Mouse (Mus musculus) urinary bladder, postnatal 14 days (tissue): ENCODE measurements around the gene Naa50.

ENCODE experiments used
- DNase-seq: peaks from one replicate; pipeline ENCODE4 v3.0.0; 2021; ENCODE audit warnings: low spot score

Naa50 gene

DNA sequence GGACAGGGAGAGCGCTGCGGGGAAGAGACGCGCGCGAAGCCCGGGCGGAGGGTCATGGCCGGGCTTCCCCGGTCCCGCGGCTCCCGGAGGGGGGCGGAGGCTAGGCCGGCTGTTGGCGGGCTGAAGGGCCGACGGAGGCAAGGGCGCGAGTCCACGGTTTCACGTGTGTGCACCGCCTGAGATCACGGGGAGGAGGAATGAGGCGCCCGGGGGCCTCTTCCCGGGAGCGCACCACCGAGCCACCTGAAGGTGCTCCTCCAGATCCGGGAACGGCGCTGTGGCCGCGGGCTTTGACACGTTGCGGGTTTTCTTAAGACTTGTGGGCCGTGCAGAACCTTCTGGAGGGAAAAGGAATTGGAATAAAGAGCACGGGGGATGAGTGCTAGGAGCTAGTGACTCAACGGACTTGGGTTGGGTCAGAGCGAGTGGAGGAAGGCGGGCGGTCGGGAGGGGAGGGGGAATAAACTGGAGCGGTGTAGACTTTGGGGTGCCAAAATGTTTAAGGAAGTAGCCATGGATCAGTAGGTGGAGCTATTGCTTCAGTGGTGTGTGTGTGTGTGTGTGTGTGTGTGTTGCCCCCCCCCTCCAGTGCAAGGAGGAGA lies 657 bp downstream of the Naa50 start:
- peak; percentile 87 for DNase-seq

DNA sequence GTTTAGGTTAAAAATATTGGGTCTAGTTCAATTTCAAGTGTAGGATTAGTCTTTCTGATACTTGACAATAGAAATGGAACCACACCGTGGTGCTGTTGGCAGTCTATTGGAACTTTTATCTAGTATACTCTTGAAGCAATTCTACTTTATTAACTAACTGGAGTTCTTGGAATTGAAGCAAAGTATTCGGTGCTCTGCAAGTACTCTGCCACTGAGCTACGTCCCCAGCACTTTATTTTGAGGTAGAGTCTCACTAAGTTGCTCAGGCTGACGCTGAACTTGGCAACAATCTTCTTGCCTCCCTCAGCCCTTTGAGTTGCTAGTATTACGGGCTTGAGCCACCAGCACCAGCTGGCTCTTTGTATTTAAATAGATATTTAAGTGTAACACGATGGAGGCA lies 1.9 kb downstream of the Naa50 start:
- no peak for DNase-seq

DNA sequence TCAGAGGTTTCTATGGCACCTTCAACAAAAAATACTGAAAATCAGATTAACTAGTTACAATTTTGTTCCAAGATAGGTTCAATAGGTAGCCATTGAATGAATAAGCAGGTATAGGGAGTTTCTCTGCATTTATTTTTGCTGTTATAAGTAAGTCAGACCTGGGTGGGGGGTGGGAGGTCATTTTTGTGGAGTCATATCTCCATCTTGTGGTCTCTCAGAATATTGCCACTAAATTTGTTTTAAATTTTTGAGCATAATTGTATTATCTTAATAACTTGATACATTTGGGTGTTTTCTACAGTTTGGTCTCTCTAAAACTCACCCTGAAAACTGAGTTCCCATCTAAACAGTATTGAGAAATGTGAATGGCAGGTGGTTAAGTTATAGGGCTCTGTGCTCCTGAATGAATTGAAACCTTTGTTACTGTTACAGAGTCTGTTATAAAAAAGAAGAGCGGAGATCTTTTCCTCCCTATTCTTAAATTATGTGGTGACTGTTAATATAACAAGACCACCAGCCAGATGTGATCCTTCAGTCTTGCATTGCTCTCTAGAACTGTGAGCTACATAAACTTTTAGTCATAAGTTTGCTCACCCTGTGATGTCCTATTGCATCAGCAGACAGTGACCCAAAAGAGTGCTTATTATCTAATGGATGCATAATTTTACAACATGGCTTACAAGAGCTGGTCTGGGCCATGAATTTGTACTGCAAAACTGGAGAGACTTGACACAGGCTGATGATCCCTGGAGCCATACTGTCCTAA lies 9.6 kb downstream of the Naa50 start:
- DNase-seq = no peak

DNA sequence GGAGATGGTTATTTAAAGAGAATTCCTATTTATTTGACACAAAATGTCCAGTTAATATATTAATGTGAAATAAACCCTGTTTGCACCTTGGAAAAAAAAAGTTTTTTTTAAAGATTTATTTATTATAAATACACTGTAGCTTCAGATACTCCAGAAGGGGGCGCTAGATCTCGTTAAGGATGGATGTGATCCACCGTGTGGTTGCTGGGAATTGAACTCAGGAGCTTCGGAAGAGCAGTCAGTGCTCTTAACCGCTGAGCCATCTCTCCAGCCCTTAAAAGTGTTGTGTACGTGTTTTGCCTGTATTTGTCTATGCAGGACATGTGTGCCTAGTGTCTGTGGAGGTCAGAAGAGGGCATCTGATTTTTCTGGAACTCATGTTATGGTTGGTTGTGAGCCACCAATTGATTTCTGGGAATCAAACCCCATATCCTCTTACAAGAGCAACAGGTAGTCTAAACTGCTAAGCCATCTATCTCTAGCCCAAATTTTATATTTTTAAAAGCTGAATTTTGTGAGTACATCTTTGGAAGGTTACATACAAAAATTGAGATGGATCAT lies 14.9 kb downstream of the Naa50 start:
- DNase-seq = no peak

DNA sequence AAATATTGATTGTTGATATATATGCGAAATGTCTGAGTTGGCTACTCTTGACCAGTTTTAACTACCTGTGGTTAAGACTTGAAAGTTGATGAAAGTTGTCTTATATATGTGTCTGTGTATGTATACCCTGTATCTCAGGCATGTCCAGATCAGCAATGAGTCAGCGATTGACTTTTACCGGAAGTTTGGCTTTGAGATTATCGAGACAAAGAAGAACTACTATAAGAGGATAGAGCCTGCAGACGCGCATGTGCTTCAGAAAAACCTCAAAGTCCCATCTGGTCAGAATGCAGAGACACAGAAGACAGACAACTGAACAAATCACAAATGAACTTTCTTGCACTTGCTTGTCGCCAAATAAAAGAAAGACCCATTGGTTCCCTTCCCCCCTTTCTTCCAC lies 19.7 kb downstream of the Naa50 start:
- no peak for DNase-seq

DNA sequence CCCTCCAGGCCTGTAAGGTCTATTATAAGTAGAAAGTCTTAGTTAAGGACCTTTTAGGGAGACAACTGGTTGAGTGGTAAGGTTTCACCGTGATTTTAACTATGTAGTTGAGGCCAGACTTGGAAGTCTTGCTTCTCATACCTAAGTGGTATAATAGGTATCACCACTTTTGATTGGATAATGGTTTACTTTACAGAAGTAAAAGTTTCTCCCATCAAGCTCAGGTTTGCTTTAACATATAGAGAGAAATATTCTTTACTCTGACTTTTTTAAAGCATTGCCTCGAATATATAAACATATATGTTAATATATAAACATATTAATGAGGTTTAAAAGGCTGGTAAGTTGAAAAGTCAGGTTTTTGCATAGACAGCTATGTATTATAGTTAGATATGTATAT lies 24.2 kb downstream of the Naa50 start:
- no peak for DNase-seq

DNA sequence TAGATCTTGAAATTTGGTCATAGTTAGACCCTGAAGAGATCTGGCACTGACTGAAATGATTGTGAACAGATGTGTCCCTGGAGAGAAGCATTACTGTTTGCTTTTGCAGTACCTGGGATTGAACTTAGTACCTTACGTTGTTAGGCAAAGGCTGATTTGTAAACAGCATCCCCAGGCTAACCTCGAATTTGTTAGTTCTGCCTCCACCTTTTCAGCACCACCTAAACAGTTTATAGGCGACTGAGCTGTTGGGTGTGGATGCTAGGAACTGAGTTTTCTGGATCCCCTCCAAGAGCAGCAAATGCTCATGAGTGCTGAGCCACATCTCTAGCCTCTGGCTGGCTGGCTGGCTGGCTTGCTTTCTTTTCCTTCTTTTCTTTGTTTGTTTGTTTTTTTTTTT lies 25.6 kb downstream of the Naa50 start:
- DNase-seq = no peak

DNA sequence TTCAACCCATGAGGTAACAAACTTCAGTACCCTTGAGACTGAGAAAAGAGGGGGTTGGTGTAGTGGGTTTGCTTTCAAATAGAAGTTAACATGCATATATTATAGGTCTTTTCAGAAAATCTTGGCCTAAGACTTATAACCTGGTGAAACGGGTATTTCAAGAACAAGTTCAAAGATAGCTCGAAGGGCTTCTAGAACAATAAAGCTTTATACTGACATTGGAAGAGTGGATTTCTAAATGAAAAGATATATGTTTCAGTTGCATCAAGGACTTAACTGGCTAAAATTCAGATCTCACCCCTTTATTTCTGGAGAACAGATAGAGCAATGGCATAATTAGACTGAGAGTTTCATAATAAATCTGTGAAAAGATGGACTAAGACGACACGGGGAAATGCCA lies 29.4 kb downstream of the Naa50 start:
- no peak for DNase-seq

DNA sequence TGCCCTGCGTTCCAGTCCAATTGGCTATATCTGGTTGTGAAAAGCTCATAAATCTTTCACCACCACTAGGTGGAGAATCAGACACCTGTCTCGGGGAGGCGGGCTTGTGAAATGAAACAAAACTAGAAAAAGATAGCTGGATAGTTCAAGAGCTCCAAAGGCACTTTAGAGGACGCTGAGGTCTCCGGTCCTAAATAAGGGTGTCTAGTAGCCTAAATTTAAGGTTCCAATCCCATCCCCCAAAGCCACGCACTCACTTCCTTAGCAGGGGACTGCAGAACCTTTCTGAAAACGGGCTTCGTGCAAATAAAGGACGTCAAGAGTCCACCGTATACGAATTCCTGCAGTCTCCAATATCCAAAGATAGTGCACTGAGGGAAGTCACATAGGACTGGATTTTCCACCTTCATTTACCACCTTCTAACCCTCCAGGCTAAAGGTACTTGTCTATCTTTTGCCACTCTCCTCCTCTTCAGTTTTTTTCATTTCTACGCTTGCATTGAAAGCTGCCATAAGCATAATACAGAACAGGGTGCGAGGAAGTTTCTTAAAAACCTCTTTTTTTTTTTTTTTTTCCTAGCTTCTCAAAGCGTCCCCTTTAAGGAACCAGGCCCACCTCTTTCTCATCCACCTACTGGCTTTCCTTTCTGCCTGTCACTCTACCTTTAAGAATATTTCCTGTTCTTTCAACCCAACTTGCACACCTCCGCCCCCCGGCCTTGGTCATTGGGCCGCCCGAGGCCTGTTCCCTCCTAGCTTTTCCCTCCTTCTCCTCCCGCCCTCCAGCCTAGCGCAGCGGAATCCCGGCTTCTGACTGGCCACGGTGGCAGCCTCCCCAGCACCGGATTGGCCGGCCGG lies 32.9 kb downstream of the Naa50 start:
- DNase-seq = peak; percentile 98

DNA sequence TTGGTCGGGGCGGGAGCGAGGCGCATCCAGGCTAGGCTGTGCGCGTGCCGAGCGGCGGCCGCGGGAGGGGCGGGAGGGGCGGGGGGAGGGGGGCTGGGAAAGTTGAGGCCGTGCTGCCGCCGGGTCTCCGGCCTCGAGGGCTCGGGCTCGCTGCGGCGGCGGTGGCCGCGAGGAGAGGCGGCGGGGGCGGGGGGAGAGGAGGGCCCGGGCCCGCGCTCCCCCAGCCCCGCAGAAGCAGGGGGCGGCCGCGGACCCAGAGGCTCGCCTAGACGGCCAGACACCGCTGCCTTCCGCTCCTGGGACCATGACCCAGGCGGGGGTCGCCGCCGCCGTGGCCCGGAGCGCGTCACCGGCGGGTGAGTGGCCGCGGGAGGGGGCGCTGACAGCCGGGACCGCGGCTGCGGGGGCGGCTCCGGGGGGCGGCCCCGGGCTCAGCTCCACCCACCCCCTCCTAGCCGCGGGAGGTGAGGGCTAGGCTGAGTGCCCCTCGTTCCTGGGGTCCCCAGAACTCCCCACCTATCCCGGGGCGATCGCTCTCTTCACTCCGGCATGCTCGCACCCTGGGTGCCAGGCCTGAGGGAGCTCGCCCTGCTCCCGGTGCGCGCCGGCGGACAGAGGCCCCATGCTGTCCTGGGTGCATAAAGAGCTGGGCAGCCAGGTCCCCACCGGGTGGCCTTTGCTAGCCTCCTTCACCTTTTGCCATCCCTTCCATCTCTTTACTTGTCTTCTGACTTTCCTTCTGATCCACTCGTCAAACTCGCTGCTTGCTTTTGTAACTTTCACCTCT lies 33.7 kb downstream of the Naa50 start, which contains the start of gene Usf3:
Gene Usf3, plus strand, starts transcription at position 92 of the 787 bp plus-strand sequence.
- peak; percentile 48 for DNase-seq

DNA sequence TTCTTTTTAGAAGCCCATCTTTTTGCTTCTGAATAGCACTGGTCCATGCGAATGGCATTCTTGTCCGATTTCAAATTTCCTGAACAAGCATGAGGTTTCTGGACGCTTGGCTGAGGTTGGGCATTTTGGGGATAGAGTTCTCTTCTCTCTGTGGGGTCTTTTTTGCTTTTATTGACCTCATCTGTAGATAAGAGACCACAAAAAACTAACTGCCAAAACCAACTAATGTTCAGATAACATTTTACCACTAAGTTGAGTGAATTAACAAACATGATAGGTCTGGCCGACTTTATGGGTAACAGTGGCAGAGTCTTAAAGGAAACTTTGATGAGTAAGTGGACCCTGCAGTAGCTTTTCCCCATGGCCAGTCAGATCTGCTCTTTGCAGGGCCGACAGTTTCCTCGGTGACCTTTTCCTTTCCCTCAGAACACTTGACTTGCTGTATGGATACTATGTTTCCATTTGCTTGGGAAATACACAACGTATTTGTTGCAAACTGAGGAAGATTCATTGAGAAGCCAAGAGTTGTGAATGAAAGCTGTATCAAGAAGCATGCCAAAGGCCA lies 34.4 kb downstream of the Naa50 start:
- no peak for DNase-seq

DNA sequence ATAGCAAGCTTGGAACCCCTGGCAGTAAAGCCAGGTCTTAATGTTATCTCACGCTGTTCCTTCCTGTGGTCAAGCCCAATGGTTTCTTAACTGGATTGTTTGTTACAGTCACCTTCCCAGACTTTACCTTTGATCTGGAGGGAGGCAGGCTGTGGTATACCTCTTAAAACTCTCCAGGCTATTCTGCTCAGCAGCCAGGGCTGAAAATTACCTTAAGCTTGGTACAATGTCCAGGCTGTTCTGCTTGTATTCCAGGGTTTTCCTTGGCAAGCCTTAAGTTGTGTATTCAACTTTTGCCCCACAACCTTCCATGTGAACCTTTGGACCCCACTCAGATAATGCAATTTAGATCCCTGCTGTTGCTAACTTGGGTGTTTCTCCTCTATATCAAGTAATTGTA lies 35.4 kb downstream of the Naa50 start:
- DNase-seq = no peak

DNA sequence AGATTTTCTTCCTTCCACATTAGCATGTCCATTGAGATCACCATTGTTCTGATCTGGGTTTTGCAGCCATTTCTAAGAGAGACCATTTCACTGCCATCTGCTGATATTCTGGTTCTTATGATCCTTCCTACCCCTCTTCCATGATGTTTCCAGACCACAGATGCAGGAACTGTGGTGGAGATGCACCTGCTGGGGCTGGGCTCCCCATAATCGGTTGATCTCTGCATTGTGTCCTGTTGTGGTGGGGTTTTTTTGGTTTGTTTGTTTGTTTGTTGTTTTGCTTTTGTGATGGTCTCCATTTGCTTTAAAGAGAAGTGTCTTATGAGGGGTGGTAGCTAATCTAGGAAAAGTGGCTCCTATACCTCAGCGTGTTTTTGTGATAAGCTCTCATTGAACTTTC lies 36.9 kb downstream of the Naa50 start:
- no peak for DNase-seq

DNA sequence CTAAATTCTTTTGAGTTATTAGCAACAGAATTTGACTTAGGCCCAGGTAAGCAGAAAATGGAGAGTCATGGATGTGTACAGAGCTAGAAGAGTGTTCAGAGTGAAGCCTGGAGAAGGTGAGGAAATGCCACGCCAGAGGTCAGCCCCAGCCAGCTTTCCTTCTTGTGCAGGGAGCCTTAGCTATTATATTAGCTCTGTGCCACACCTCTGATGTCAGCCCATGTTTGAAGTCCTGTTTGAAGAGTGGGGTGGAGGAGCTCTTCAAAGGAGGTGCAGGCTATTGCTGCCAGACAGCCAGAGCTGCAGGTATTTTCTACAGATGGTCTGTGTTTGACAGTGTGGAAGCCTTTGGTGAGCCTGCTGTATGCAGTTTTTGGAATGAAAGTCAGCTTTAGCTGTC lies 38.9 kb downstream of the Naa50 start:
- DNase-seq = no peak

DNA sequence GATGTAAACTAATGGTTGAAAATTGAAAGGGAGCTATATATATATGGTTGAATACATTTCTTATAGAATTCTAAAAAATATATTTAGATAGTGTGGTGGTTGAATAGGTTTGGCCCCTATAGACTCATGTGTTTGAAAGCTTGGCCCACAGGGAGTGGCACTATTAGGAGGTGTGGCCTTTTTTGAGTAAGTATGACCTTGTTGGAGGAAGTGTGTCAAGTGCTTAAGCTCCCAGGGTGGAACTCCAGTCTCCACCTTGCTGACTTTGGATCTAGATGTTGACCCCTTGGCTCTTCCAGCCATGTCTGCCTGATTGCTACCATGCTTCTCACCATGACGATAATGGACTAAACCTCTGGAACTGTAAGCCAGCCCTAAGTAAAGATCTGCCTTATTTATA lies 43.0 kb downstream of the Naa50 start:
- no peak for DNase-seq

DNA sequence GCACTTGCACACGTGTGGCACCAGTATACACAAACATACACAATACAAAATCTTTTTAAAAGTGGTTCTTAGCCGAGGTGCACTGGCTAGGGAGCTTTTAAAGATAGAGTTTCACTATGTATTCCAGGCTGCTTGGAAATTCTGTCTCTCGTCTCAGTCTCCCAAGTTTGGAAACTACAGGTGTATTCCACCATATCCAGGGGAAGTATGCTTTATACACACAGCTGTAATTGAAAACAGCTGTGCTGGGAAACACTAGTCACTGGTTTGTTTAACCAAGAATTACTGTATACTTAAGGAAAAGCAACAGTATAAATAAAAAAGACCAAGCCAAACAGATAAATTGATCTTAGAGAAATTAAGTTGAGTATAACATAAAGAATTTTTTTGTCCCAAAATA lies 45.1 kb downstream of the Naa50 start:
- DNase-seq = no peak

DNA sequence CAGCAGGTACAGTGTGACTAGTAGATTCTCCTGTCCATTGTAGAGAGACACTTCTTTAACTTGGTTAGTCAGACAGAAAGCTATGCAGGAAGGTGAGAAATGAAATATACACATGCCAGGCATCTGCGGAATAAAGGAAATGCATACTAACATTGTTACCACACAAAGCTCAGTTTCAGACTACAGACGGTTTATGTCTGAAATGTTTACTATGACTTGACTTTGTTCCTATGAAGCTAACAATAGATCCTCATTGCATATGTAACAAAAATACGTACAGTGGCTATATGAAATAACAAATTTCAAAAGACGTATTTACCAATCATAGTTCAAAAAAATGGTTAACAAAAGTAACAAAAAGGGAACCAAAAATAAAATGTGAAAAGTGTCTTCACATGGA lies 47.5 kb downstream of the Naa50 start:
- DNase-seq = no peak

DNA sequence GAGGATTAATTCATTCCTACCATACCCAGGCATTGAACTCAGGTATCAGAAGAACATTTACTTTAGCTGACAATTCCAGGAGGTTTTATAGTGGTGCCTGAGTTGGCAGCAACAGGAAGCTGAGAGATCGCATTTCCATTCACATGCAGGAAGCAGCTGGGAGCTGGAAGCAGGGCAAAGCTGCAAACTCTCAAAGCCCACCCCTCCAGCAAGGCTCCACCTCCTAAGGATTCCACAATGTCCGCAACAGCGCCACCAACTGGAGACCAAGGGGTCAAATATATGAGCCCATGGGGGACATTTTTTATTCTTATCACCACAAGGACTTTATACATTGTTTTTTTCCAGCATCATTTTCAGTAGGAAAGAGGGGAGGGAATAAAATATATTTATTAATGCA lies 49.1 kb downstream of the Naa50 start:
- DNase-seq = no peak

DNA sequence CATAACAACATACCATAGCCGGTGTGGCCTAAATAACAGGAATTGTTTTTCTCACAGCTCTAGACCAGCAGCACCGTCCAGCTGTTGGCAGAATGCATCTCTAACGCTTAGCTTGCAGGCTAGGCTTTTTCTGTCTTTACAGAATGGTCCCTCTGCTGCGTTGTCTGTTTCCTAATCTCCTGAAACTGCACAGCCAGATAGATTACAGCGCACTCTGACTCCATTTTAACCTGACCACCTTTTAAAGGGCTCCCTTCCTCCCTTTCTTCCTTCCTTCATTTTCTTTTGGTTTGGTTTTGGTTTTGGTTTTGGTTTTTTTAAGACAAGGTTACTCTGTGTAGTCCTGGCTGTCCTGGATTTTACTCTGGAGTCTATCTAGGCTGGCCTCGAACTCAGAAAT lies 50.4 kb downstream of the Naa50 start:
- no peak for DNase-seq

DNA sequence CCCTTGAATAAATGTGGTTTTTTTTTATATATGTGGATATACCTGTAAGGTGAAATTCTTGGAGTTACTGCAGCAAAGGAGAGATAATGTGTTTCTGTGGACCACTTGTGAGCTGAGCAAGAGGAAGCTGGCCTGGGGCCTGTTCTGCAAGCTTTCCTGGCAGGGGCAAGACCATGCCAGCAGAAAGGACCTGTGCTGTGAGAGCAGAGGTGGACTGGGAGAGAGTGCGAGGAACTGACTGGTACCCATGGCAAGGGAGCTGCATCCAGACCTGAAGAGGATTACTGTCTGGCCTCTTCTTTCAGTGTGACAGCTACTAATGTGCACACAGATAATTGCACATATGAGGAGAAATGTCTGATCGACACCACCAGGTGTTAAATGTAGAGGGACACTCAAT lies 51.3 kb downstream of the Naa50 start:
- DNase-seq = no peak

DNA sequence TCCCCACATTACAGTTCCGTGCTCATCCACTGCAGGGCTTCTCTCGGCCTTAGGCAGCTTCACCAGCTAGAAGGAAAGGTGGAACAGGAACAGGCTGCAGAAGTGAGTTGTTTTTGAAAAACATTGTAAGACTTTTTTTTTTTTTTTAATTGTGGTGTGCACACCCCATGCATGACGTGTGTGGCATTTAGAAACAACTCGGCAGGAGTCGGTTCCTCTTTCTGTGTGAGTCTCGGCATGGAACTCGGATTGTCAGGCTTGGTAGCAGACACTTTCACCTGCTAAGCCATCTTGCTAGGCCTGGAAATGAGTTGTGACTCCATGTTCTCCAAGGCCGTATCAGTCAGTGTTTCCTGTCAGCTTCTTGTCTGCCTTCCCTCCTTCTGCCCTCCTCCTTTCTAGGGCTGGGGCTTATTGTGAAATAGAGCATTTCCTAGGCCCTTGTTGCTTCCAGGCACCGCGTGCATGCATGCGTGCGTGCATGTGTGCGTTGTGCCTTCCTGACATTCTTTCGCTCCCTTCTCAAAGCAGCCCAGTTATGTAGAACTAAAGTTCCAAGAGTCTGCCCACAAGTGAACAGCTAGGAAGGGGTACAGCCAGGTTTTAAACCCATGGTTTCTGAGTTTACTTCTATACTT lies 59.6 kb downstream of the Naa50 start:
- DNase-seq = no peak
